Mouse (Mus musculus) left cerebral cortex, postnatal 36 days (tissue): Measurements from ENCODE around the gene Arpc5. TPM values are rescaled to one million over a fixed set of nuclear protein-coding genes. Genes with fewer than 3 reads are reported as not detected.

Source experiments
- DNase-seq, 2 experiments: peaks; one replicate each; pipeline ENCODE4 v3.0.0; 2021 to 2022; ENCODE audit warnings: low spot score in 2 of 2, mixed read lengths in 1 of 2
- intact Hi-C: fragments of 180-260 bp; cut with DNase I; formaldehyde crosslinking; loops from one replicate; pipeline ENCODE4 v1.15.1; 2025
- total RNA-seq, 2 experiments: library from RNA; stranded (reverse); gene quantifications; 2 replicates each; pipeline ENCODE4 v1.2.3; 2021

Gene Arpc5
- total RNA-seq = 10 to 100 TPM; 88.8 to 93.4 TPM

- peak; percentile 94 to 98 for DNase-seq
- intact Hi-C loops = loop anchor here (2.0 to 10.0 kb wide), 4 partner anchors 51 to 371 kb away; partner anchors contain the start of genes Colgalt2 and Smg7
Measured at GRCm38 (mm10) chr1:152766032-152766772, at the start of gene Arpc5, which contains the start of gene Rgl1. Gene Arpc5 (plus strand): TSS chr1:152766542. Gene Rgl1 (minus strand): TSS chr1:152766351.

- no peak for DNase-seq
- intact Hi-C loops = no loop called here
Measured at GRCm38 (mm10) chr1:152717329-152717728, 49.0 kb upstream of the Arpc5 start.

- no peak for DNase-seq
- intact Hi-C loops = no loop called here
Measured at GRCm38 (mm10) chr1:152718200-152718599, 48.1 kb upstream of the Arpc5 start.

GRCm38 (mm10) chr1:152720969-152721368 lies 45.4 kb upstream of the Arpc5 start:
- intact Hi-C loops = no loop called here

GRCm38 (mm10) chr1:152721535-152722198 lies 44.7 kb upstream of the Arpc5 start:
- intact Hi-C loops = no loop called here
- DNase-seq = no peak

More at GRCm38 (mm10) chr1:152720969-152721368, 45.4 kb upstream of the Arpc5 start:
- DNase-seq = no peak

- intact Hi-C loops = no loop called here
- DNase-seq = no peak
Measured at GRCm38 (mm10) chr1:152724286-152724685, 42.1 kb upstream of the Arpc5 start.

- intact Hi-C loops = no loop called here
Measured at GRCm38 (mm10) chr1:152726095-152726494, 40.2 kb upstream of the Arpc5 start.

GRCm38 (mm10) chr1:152727604-152728236 lies 38.6 kb upstream of the Arpc5 start:
- no peak for DNase-seq
- intact Hi-C loops = no loop called here

More at GRCm38 (mm10) chr1:152726095-152726494, 40.2 kb upstream of the Arpc5 start:
- no peak for DNase-seq

GRCm38 (mm10) chr1:152738793-152739192 lies 27.5 kb upstream of the Arpc5 start:
- intact Hi-C loops = no loop called here
- no peak for DNase-seq

GRCm38 (mm10) chr1:152739374-152739773 lies 27.0 kb upstream of the Arpc5 start:
- no peak for DNase-seq
- intact Hi-C loops = no loop called here

- intact Hi-C loops = no loop called here
- no peak for DNase-seq
Measured at GRCm38 (mm10) chr1:152743095-152743826, 23.1 kb upstream of the Arpc5 start.

GRCm38 (mm10) chr1:152746426-152746825 lies 19.9 kb upstream of the Arpc5 start:
- intact Hi-C loops = loop anchor here (2.0 kb wide), 1 partner anchor 222 kb away; no protein-coding TSS in a partner anchor
- peak; percentile 68 to 79 for DNase-seq

- no peak for DNase-seq
- intact Hi-C loops = no loop called here
Measured at GRCm38 (mm10) chr1:152749276-152749675, 17.1 kb upstream of the Arpc5 start.

GRCm38 (mm10) chr1:152750312-152750965 lies 15.9 kb upstream of the Arpc5 start, which contains the start of gene Apobec4:
Gene Apobec4 (plus strand): TSS chr1:152750551.
- intact Hi-C loops = no loop called here
- DNase-seq = peak; percentile 42 to 49

- no peak for DNase-seq
- intact Hi-C loops = loop anchor here (10.0 kb wide), 1 partner anchor 367 kb away; the partner anchor contains the start of gene Colgalt2
Measured at GRCm38 (mm10) chr1:152761791-152762190, 4.6 kb upstream of the Arpc5 start.

GRCm38 (mm10) chr1:152766804-152767748 lies 734 bp downstream of the Arpc5 start:
- DNase-seq = peak in 1 of 2 experiments; percentile 40
- intact Hi-C loops = loop anchor here (2.0 to 10.0 kb wide), 4 partner anchors 50 to 372 kb away; partner anchors contain the start of genes Colgalt2 and Smg7

GRCm38 (mm10) chr1:152767749-152768488 lies 1.6 kb downstream of the Arpc5 start:
- intact Hi-C loops = loop anchor here (2.0 to 10.0 kb wide), 4 partner anchors 49 to 373 kb away; partner anchors contain the start of genes Colgalt2 and Smg7
- DNase-seq = peak; percentile 70 to 79
